Mouse (Mus musculus) lung, postnatal 0 days (tissue): ENCODE measurements around the gene Synpo2l. TPM values are rescaled to one million over a fixed set of nuclear protein-coding genes. Genes with fewer than 3 reads are reported as not detected.

Experiments used
- ATAC-seq: fragments of 200-750 bp; cut with Nextera tagmentation; 2 replicates; pipeline ENCODE4 v1.8.0; 2017; ENCODE audit warnings: moderate library complexity
- DNase-seq: peaks from one replicate; pipeline ENCODE4 v3.0.0-alpha.2; 2016; ENCODE audit warnings: low spot score
- H3K27ac ChIP-seq: fragments of 300-500 bp; sonication (generic); 2 replicates; pipeline ENCODE4 v1.5.1; 2014; ENCODE audit warnings: antibody characterized with exemption, mild to moderate bottlenecking, low read length, mixed read lengths
- H3K27me3 ChIP-seq: fragments of 300-500 bp; sonication (generic); replicated peaks from 2 replicates; pipeline ENCODE4 v1.6.1; 2014; ENCODE audit warnings: low read length, mixed read lengths; ENCODE audit not compliant: insufficient read depth
- H3K36me3 ChIP-seq: fragments of 300-500 bp; sonication (generic); 2 replicates; pipeline ENCODE4 v1.6.1; 2014; ENCODE audit warnings: low read length, mixed read lengths; ENCODE audit not compliant: insufficient read depth
- H3K4me1 ChIP-seq: fragments of 300-500 bp; sonication (generic); 2 replicates; pipeline ENCODE4 v1.6.1; 2014; ENCODE audit warnings: antibody characterized with exemption, low read depth, low read length, mixed read lengths; ENCODE audit not compliant: insufficient read depth
- H3K4me2 ChIP-seq: fragments of 300-500 bp; sonication (generic); replicated peaks from 2 replicates; pipeline ENCODE4 v1.6.1; 2014; ENCODE audit warnings: low read depth, mild to moderate bottlenecking, low read length, moderate library complexity, mixed read lengths
- H3K4me3 ChIP-seq: fragments of 300-500 bp; sonication (generic); 2 replicates; pipeline ENCODE4 v1.5.1; 2014; ENCODE audit warnings: low read depth, low read length
- H3K9ac ChIP-seq: fragments of 300-500 bp; sonication (generic); replicated peaks from 2 replicates; pipeline ENCODE4 v1.6.1; 2014; ENCODE audit warnings: low read depth, mild to moderate bottlenecking
- H3K9me3 ChIP-seq: fragments of 300-500 bp; sonication (generic); 2 replicates; pipeline ENCODE4 v1.6.1; 2016; ENCODE audit warnings: low read length, mixed read lengths
- CTCF ChIP-seq: IDR thresholded peaks from 2 replicates; pipeline ENCODE4 v1.5.1; 2016; ENCODE audit warnings: antibody characterized with exemption, mild to moderate bottlenecking
- EP300 ChIP-seq: IDR thresholded peaks from 2 replicates; pipeline ENCODE4 v1.6.1; 2016; ENCODE audit warnings: antibody characterized with exemption, mild to moderate bottlenecking, control low read depth
- WGBS: fragments of 180-500 bp; shearing (Covaris S2); extraction: QIAGEN DNeasy Blood & Tissue Kit; methylation state at CpG from one replicate; pipeline ENCODE4 v1.1.7; 2014; 5-methylcytosine and 5-hydroxymethylcytosine counted together
- polyA plus RNA-seq: library from polyadenylated mRNA; unstranded; fragments of >200 nt; fragmentation: Nextera tagmentation; extraction: Ambion mirVana; gene quantifications from 2 replicates; pipeline ENCODE4 v1.2.1, GENCODE M21; 2015

Synpo2l gene
- polyA plus RNA-seq, 1 experiment from 2014 or later = 0.63 TPM

DNA sequence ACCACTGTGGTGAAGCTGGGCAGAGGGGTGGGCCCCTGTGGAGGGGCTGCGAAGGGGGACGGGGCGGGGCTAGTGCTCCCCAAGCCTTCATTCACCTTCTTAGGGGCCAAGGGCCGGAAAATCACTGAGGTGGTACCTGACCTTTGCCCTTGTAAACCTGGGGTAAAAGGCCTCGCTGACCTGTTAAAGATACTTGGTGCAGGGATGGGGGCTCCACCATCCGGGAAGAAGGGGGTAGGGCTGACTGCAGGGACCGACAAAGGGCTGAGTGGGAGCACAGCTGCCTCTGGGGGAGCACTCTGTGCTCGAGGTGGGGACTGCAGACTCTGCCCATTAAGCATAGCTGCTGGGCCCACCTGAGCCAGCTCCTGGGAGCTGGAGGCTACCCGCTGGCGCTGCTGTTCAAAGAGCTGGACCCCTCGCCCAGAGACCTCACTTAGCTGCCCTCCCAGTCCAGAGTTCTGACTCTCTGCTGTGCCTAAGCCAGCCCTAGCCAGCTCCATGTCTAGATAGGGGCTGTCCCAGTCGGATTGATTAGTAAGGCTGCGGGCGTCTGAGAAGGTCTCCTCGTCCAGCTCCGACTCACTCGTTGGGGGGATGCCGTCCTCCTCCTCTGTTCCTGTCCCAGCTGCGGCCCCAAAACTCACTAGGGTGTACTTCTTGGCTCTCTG lies 6.4 kb downstream of the Synpo2l start:
- no peaks in the 10 kb centered on the region for H3K27me3 ChIP-seq
- H3K4me3 ChIP-seq = peak overlapping the region; percentile 55
- H3K4me1 ChIP-seq = peaks cover 3% of the 10 kb centered on the region; the same call in 1 of the 2 replicates
- ATAC-seq = no peak
- WGBS = 18% methylated on average over 19 of the region's 19 CpGs
- no peak for TF ChIP-seq CTCF
- TF ChIP-seq EP300 = no peak
- peak overlapping the region; percentile 71 for H3K27ac ChIP-seq
- DNase-seq = no peak
- peak overlapping the region; percentile 95 for H3K4me2 ChIP-seq
- no peaks in the 10 kb centered on the region for H3K36me3 ChIP-seq
- no peaks in the 10 kb centered on the region for H3K9me3 ChIP-seq
- peak overlapping the region; percentile 48 for H3K9ac ChIP-seq

DNA sequence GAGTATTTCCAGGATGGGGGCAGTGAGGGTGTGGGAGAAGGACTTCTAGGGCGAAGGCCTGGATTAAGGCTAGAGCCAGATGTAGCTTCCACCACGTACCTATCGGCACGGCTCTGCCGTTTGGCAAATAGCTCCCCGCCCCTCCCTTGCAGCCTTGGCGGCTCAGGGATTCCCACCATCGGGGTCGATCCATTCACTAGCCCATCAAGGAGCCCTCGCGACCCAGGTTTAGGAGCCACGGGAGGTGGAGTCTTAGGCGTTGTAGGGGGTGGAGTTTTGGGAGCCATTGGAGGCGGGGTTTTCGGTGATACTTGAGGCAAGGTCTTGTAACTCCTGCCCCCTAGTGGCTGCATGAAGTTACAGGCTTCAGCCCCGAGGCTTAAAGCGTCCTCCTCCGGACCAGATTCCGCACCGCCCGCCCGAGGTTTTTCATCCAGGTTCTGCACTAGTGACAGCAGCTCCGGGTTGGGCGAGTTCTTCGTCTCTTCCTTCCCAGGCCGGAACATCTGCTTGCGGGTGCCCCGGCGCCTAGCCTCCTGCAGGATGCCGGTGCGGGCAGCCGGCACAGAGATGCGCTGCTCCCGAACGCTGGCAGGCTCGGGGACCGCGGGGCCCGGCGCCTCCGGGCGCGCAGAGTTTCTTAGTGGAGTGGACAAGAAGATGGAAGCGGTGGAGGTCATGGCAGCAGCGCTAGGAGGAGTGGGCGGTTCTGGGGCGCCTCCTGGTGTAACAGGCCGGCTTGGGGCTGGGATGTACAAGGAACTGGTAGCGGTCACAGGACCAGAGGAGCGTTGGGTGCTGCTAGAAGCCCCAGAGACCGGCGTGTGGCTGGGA lies 7.1 kb downstream of the Synpo2l start:
- peak; percentile 94 for ATAC-seq
- Histone ChIP-seq H3K27me3 (no peaks in the 10 kb centered on the region), H3K4me3 (peak overlapping the region; percentile 55), H3K9ac (peak overlapping the region; percentile 50), H3K4me2 (peak overlapping the region; percentile 95), H3K36me3 (no peaks in the 10 kb centered on the region), H3K4me1 (peaks cover 3% of the 10 kb centered on the region; the same call in 1 of the 2 replicates), H3K9me3 (no peaks in the 10 kb centered on the region), H3K27ac (peak overlapping the region; percentile 71)
- DNase-seq = peak; percentile 98
- TF ChIP-seq CTCF (peak; percentile 89), EP300 (peak; percentile 9; the same call in 1 of the 2 replicates)
- 2% methylated on average over 52 of the region's 52 CpGs for WGBS

DNA sequence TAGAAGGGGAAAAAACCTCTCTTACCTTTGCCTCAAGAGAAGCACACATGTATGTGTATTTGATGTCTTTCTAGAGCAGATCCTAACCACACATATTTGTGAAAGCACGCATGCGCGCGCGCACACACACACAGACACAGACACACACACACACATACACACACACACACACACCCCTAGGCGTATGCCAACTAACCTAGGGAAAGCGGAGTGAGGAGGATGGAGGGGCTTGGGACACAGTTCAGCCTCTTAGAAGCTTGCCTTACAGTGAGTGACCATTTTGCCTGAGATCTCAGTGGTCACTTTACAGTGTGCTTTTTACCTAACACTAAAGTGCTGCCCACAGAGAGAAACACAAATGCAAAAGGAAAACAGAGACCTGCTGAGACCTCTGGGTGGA lies 8.5 kb downstream of the Synpo2l start:
- ATAC-seq (no peak), DNase-seq (no peak)
- peaks cover 3% of the 10 kb centered on the region; the same call in 1 of the 2 replicates for H3K4me1 ChIP-seq
- no peak overlapping the region for H3K27ac ChIP-seq
- 99% methylated on average over 7 of the region's 7 CpGs for WGBS
- no peak overlapping the region for H3K9ac ChIP-seq
- no peaks in the 10 kb centered on the region for H3K9me3 ChIP-seq
- no peaks in the 10 kb centered on the region for H3K36me3 ChIP-seq
- no peaks in the 10 kb centered on the region for H3K27me3 ChIP-seq
- H3K4me3 ChIP-seq = no peak overlapping the region
- H3K4me2 ChIP-seq = no peak overlapping the region
- TF ChIP-seq EP300 (no peak), CTCF (no peak)

DNA sequence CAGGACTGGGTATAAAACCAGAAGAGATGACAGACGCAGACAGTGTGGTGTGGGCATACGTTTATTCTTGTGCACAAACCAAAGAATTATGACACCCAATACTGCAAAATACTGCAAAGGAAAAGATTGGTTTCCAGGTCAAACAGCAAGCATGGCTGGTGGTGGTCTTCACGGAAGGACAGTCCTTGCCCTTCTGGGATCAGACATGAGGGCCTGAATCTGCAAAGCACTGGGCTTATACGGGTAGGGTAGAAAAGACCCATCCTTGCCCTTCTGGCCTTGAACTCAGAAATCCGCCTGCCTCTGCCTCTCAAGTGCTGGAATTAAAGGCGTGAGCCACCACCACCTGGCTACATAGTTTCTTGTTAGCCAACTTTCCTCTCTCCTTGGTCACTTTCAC lies 9.3 kb downstream of the Synpo2l start:
- no peak for ATAC-seq
- Histone ChIP-seq H3K4me3 (no peak overlapping the region), H3K27me3 (no peaks in the 10 kb centered on the region), H3K36me3 (no peaks in the 10 kb centered on the region), H3K27ac (no peak overlapping the region), H3K4me2 (no peak overlapping the region), H3K4me1 (peaks cover 3% of the 10 kb centered on the region; the same call in 1 of the 2 replicates), H3K9ac (no peak overlapping the region), H3K9me3 (no peaks in the 10 kb centered on the region)
- no peak for DNase-seq
- WGBS = 79% methylated on average over 6 of the region's 6 CpGs
- no peak for TF ChIP-seq EP300
- TF ChIP-seq CTCF = no peak

DNA sequence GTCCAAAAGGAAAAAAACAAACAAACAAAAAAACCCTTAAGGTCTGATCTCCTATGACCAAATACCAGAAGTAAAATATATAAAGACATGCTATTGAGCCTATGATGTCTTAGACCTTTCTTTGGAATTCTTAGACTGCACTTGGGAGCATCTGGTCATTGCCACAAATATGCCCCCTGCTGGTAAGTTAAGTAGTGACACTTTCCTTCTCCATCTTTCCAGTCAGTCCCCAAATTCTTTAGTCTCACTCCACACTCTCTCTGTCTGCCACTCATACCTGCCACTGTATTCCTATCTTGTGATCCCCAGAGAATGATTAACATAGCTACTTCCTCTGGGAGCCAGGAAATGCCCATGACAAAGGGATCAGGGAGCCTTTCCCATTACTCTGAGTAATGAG lies 9.8 kb downstream of the Synpo2l start:
- Histone ChIP-seq H3K36me3 (no peaks in the 10 kb centered on the region), H3K9me3 (no peaks in the 10 kb centered on the region), H3K27ac (no peak overlapping the region), H3K4me1 (peaks cover 3% of the 10 kb centered on the region; the same call in 1 of the 2 replicates), H3K4me2 (no peak overlapping the region), H3K27me3 (no peaks in the 10 kb centered on the region), H3K9ac (no peak overlapping the region), H3K4me3 (no peak overlapping the region)
- DNase-seq (peak; percentile 87), ATAC-seq (no peak)
- TF ChIP-seq CTCF (peak; percentile 85), EP300 (no peak)

DNA sequence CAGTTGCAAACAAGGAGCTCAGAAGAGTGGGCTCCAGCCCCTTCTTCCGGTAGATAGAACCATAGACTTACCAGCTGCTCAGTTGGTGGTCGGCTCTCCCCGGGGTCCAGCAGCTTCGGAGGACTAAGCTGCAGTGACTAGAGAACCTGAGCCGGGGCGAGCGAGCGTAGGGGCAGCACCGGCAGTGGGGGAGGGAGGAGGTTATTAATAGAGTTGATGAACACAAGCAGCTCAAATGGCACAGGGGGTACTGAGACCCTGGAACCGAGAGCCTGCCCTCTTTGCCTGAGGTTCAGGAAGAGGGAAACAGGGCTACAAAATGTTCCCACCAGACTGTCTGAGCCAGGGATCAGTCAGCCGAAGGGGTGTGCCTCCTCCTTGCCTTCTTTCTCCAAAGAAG lies 11.8 kb downstream of the Synpo2l start, which contains the start of gene Myoz1:
Myoz1 (minus strand) TSS at position 180 of the 400 bp plus-strand sequence.
- Histone ChIP-seq H3K9ac (no peak within 1 kb of the TSS), H3K4me1 (no peaks in the 10 kb centered on the region; the same call in 1 of the 2 replicates), H3K36me3 (no peaks in the 10 kb centered on the region), H3K9me3 (no peaks in the 10 kb centered on the region), H3K27ac (no peak within 1 kb of the TSS), H3K27me3 (no peaks in the 10 kb centered on the region), H3K4me3 (no peak within 1 kb of the TSS), H3K4me2 (no peak within 1 kb of the TSS)
- TF ChIP-seq EP300 (no peak), CTCF (no peak)
- ATAC-seq = no peak
- WGBS = 54% methylated on average over 11 of the region's 11 CpGs
- no peak for DNase-seq
